Mouse (Mus musculus) intestine, postnatal 0 days (tissue): Measurements from ENCODE around the gene Mob2. TPM values are rescaled to one million over a fixed set of nuclear protein-coding genes. Genes with fewer than 3 reads are reported as not detected.

Experiments used
- ATAC-seq: fragments of 200-750 bp; cut with Nextera tagmentation; 2 replicates; pipeline ENCODE4 v1.8.0; 2017; ENCODE audit warnings: mild to moderate bottlenecking, moderate TSS enrichment, moderate library complexity
- H3K27ac ChIP-seq: fragments of 300-500 bp; sonication (generic); 2 replicates; pipeline ENCODE4 v1.5.1; 2014; ENCODE audit warnings: mild to moderate bottlenecking, low read depth, low read length, moderate library complexity
- H3K27me3 ChIP-seq: fragments of 300-500 bp; sonication (generic); replicated peaks from 2 replicates; pipeline ENCODE4 v1.6.1; 2014; ENCODE audit warnings: low read length, mixed read lengths; ENCODE audit not compliant: control insufficient read depth, insufficient read depth
- H3K36me3 ChIP-seq: fragments of 300-500 bp; sonication (generic); 2 replicates; pipeline ENCODE4 v1.6.1; 2014; ENCODE audit warnings: mild to moderate bottlenecking, moderate library complexity; ENCODE audit not compliant: control insufficient read depth, insufficient read depth
- H3K4me1 ChIP-seq: fragments of 300-500 bp; sonication (generic); replicated peaks from 2 replicates; pipeline ENCODE4 v1.6.1; 2014; ENCODE audit warnings: antibody characterized with exemption, low read length, mixed read lengths; ENCODE audit not compliant: control insufficient read depth, insufficient read depth
- H3K4me2 ChIP-seq: fragments of 300-500 bp; sonication (generic); replicated peaks from 2 replicates; pipeline ENCODE4 v1.6.1; 2014; ENCODE audit warnings: low read depth, mild to moderate bottlenecking, moderate library complexity
- H3K4me3 ChIP-seq: fragments of 300-500 bp; sonication (generic); 2 replicates; pipeline ENCODE4 v1.5.1; 2014; ENCODE audit warnings: low read depth, low read length
- H3K9ac ChIP-seq: fragments of 300-500 bp; sonication (generic); 2 replicates; pipeline ENCODE4 v1.6.1; 2014; ENCODE audit warnings: mild to moderate bottlenecking, low read depth, low read length
- H3K9me3 ChIP-seq: fragments of 300-500 bp; sonication (generic); 2 replicates; pipeline ENCODE4 v1.6.1; 2016; ENCODE audit warnings: mixed run types; ENCODE audit not compliant: control insufficient read depth
- CTCF ChIP-seq: sonication (generic); IDR thresholded peaks from 2 replicates; pipeline ENCODE4 v1.5.1; 2016; ENCODE audit warnings: low read depth, mild to moderate bottlenecking, control low read depth, antibody characterized with exemption, moderate library complexity
- WGBS: fragments of 180-500 bp; shearing (Covaris S2); extraction: QIAGEN DNeasy Blood & Tissue Kit; methylation state at CpG from one replicate; pipeline ENCODE4 v1.1.7; 2014; 5-methylcytosine and 5-hydroxymethylcytosine counted together
- polyA plus RNA-seq: library from polyadenylated mRNA; unstranded; fragments of >200 nt; fragmentation: Nextera tagmentation; extraction: Ambion mirVana; gene quantifications from 2 replicates; pipeline ENCODE4 v1.2.1, GENCODE M21; 2015

Mob2 gene
- polyA plus RNA-seq, 1 experiment from 2014 or later: 54.7 TPM

- Histone ChIP-seq H3K36me3 (no peaks in the 10 kb centered on the region), H3K9ac (no peak overlapping the region), H3K27ac (peak overlapping the region; percentile 21; the same call in 1 of the 2 replicates), H3K4me1 (0 out of 2 replicates have a peak, but pooled peaks cover 3% of the 10 kb centered on the region), H3K4me2 (no peak overlapping the region), H3K27me3 (no peaks in the 10 kb centered on the region), H3K4me3 (no peak overlapping the region), H3K9me3 (no peaks in the 10 kb centered on the region)
- TF ChIP-seq CTCF: no peak
- 36% methylated on average over 2 of the region's 2 CpGs for WGBS
- ATAC-seq: peak; percentile 57
Measured at GRCm38 (mm10) chr7:142045344-142045743, 15.5 kb downstream of the Mob2 start.

GRCm38 (mm10) chr7:142040756-142041155 lies 20.1 kb downstream of the Mob2 start:
- Histone ChIP-seq H3K4me2 (no peak overlapping the region), H3K9ac (no peak overlapping the region), H3K36me3 (no peaks in the 10 kb centered on the region), H3K27me3 (no peaks in the 10 kb centered on the region), H3K27ac (no peak overlapping the region), H3K9me3 (no peaks in the 10 kb centered on the region), H3K4me3 (no peak overlapping the region), H3K4me1 (peaks cover 27% of the 10 kb centered on the region)
- 85% methylated on average over 3 of the region's 3 CpGs for WGBS
- no peak for TF ChIP-seq CTCF
- ATAC-seq: no peak

- H3K27ac ChIP-seq: peak overlapping the region; percentile 46; the same call in 1 of the 2 replicates
- H3K4me2 ChIP-seq: no peak overlapping the region
- no peaks in the 10 kb centered on the region for H3K27me3 ChIP-seq
- H3K4me3 ChIP-seq: no peak overlapping the region
- peaks cover 31% of the 10 kb centered on the region for H3K4me1 ChIP-seq
- no peaks in the 10 kb centered on the region for H3K9me3 ChIP-seq
- no peak overlapping the region for H3K9ac ChIP-seq
- H3K36me3 ChIP-seq: no peaks in the 10 kb centered on the region
- ATAC-seq: peak; percentile 68
- peak; percentile 90 for TF ChIP-seq CTCF
- WGBS: 45% methylated on average over 4 of the region's 4 CpGs
Measured at GRCm38 (mm10) chr7:142037553-142038170, 23.2 kb downstream of the Mob2 start.

GRCm38 (mm10) chr7:142035048-142035811 lies 25.6 kb downstream of the Mob2 start:
- H3K9ac ChIP-seq: no peak overlapping the region
- 31% methylated on average over 2 of the region's 2 CpGs for WGBS

GRCm38 (mm10) chr7:142034198-142034597 lies 26.7 kb downstream of the Mob2 start:
- Histone ChIP-seq H3K4me3 (no peak overlapping the region), H3K27ac (no peak overlapping the region), H3K27me3 (no peaks in the 10 kb centered on the region), H3K4me1 (peaks cover 30% of the 10 kb centered on the region), H3K9ac (no peak overlapping the region), H3K9me3 (no peaks in the 10 kb centered on the region), H3K4me2 (no peak overlapping the region), H3K36me3 (no peaks in the 10 kb centered on the region)
- ATAC-seq: peak; percentile 62
- TF ChIP-seq CTCF: no peak
- 19% methylated on average over 2 of the region's 2 CpGs for WGBS

More at GRCm38 (mm10) chr7:142035048-142035811, 25.6 kb downstream of the Mob2 start:
- no peak for TF ChIP-seq CTCF
- Histone ChIP-seq H3K9me3 (no peaks in the 10 kb centered on the region), H3K4me3 (no peak overlapping the region), H3K4me1 (peaks cover 31% of the 10 kb centered on the region), H3K27me3 (no peaks in the 10 kb centered on the region), H3K36me3 (no peaks in the 10 kb centered on the region), H3K4me2 (no peak overlapping the region), H3K27ac (no peak overlapping the region)
- no peak for ATAC-seq

- peaks cover 7% of the 10 kb centered on the region for H3K4me1 ChIP-seq
- no peak overlapping the region for H3K9ac ChIP-seq
- no peak overlapping the region for H3K4me3 ChIP-seq
- H3K4me2 ChIP-seq: no peak overlapping the region
- no peaks in the 10 kb centered on the region for H3K9me3 ChIP-seq
- H3K27ac ChIP-seq: no peak overlapping the region
- H3K27me3 ChIP-seq: no peaks in the 10 kb centered on the region
- ATAC-seq: no peak
- TF ChIP-seq CTCF: no peak
- no peaks in the 10 kb centered on the region for H3K36me3 ChIP-seq
Measured at GRCm38 (mm10) chr7:142030073-142030472, 30.8 kb downstream of the Mob2 start.
